Mouse (Mus musculus) olfactory bulb, adult 2 months (tissue): ENCODE data around the gene Clca4a. TPM values are rescaled to one million over a fixed set of nuclear protein-coding genes. Genes with fewer than 3 reads are reported as not detected.
"Not testable (repeated sequence)": the region's sequence is repeated elsewhere in the genome, so short reads cannot be mapped to it uniquely, and the experiment has no call there.

Source experiments
- H3K27ac ChIP-seq: fragments of 200-500 bp; 2 replicates; pipeline ENCODE4 v1.5.1; 2012; ENCODE audit warnings: low read depth, low read length; ENCODE audit not compliant: insufficient read depth
- H3K4me1 ChIP-seq: fragments of 200-500 bp; 2 replicates; pipeline ENCODE4 v1.6.1; 2012; ENCODE audit warnings: low read length; ENCODE audit not compliant: control insufficient read depth, insufficient read depth
- H3K4me3 ChIP-seq: fragments of 200-500 bp; 2 replicates; pipeline ENCODE4 v1.5.1; 2012; ENCODE audit warnings: mild to moderate bottlenecking, low read depth, low read length, moderate library complexity; ENCODE audit not compliant: insufficient read depth
- CTCF ChIP-seq: fragments of 200-500 bp; IDR thresholded peaks from 2 replicates; pipeline ENCODE4 v1.5.1; 2012; ENCODE audit warnings: low read depth, mild to moderate bottlenecking, low read length, moderate library complexity; ENCODE audit not compliant: insufficient read depth
- POLR2A ChIP-seq: fragments of 200-500 bp; IDR thresholded peaks from 2 replicates; pipeline ENCODE4 v1.6.1; 2012; ENCODE audit warnings: mild to moderate bottlenecking, low read depth, low read length, moderate library complexity; ENCODE audit not compliant: insufficient read depth
- WGBS: fragments of 180-500 bp; shearing (Covaris S2); methylation state at CpG from one replicate; pipeline ENCODE4 v1.1.7; 2018; 5-methylcytosine and 5-hydroxymethylcytosine counted together
- polyA plus RNA-seq: library from polyadenylated mRNA; stranded (reverse); fragments of >200 nt; gene quantifications from 2 replicates; pipeline ENCODE4 v1.2.4, GENCODE M21; 2012; ENCODE audit warnings: low replicate concordance; ENCODE audit not compliant: missing spikeins, insufficient read depth, insufficient read length

Gene Clca4a
- polyA plus RNA-seq, 1 experiment, result not detected

- 83% methylated on average over 9 of the region's 9 CpGs for WGBS
- H3K27ac ChIP-seq, result no peak overlapping the region
- no peaks in the 10 kb centered on the region for H3K4me1 ChIP-seq
- no peak overlapping the region for H3K4me3 ChIP-seq
- no peak for TF ChIP-seq CTCF
- TF ChIP-seq POLR2A, result no peak
Measured at GRCm38 (mm10) chr3:144971553-144972270, 3.1 kb downstream of the Clca4a start.

GRCm38 (mm10) chr3:144969755-144970154 is 5.1 kb downstream of the Clca4a start:
- 85% methylated on average over 1 of the region's 1 CpGs for WGBS
- Histone ChIP-seq H3K4me3 (no peak overlapping the region), H3K4me1 (no peaks in the 10 kb centered on the region), H3K27ac (no peak overlapping the region)
- TF ChIP-seq POLR2A (no peak), CTCF (no peak)

GRCm38 (mm10) chr3:144966074-144966473 is 8.8 kb downstream of the Clca4a start:
- H3K4me3 ChIP-seq, result no peak overlapping the region
- no peak overlapping the region for H3K27ac ChIP-seq
- 54% methylated on average over 4 of the region's 4 CpGs for WGBS
- no peaks in the 10 kb centered on the region for H3K4me1 ChIP-seq
- TF ChIP-seq POLR2A (no peak), CTCF (no peak)

- Histone ChIP-seq H3K4me1 (no peaks in the 10 kb centered on the region), H3K27ac (no peak overlapping the region), H3K4me3 (no peak overlapping the region)
- TF ChIP-seq CTCF, result no peak
- TF ChIP-seq POLR2A, result no peak
- WGBS, result 63% methylated on average over 4 of the region's 4 CpGs
Measured at GRCm38 (mm10) chr3:144950829-144951228, 24.0 kb downstream of the Clca4a start.

- H3K4me1 ChIP-seq, H3K27ac ChIP-seq, H3K4me3 ChIP-seq: not testable (repeated sequence)
- 35% methylated on average over 5 of the region's 5 CpGs for WGBS
Measured at GRCm38 (mm10) chr3:144947376-144947775, 27.5 kb downstream of the Clca4a start.

GRCm38 (mm10) chr3:144933625-144934024 is 41.2 kb downstream of the Clca4a start:
- not testable (repeated sequence) for H3K27ac ChIP-seq, H3K4me3 ChIP-seq, H3K4me1 ChIP-seq

- Histone ChIP-seq H3K27ac (no peak overlapping the region), H3K4me1 (no peaks in the 10 kb centered on the region), H3K4me3 (no peak overlapping the region)
- 94% methylated on average over 1 of the region's 1 CpGs for WGBS
- no peak for TF ChIP-seq CTCF
- no peak for TF ChIP-seq POLR2A
Measured at GRCm38 (mm10) chr3:144933011-144933491, 41.8 kb downstream of the Clca4a start.

GRCm38 (mm10) chr3:144932335-144932734 is 42.5 kb downstream of the Clca4a start, which contains the start of gene Clca4b:
Gene Clca4b, minus strand, starts transcription at chr3:144932529.
- H3K4me3 ChIP-seq, result no peak within 1 kb of the TSS
- TF ChIP-seq POLR2A (no peak), CTCF (no peak)
- H3K27ac ChIP-seq, result no peak within 1 kb of the TSS
- no peaks in the 10 kb centered on the region for H3K4me1 ChIP-seq

GRCm38 (mm10) chr3:144914014-144914413 is 60.8 kb downstream of the Clca4a start:
- TF ChIP-seq CTCF (no peak), POLR2A (no peak)
- Histone ChIP-seq H3K27ac (no peak overlapping the region), H3K4me3 (no peak overlapping the region), H3K4me1 (no peaks in the 10 kb centered on the region)
- WGBS, result 89% methylated on average over 2 of the region's 2 CpGs

Other genes with a start within 250 kb of the Clca4a start
- gene Clca3a1, start 214.1 kb downstream of the Clca4a start, polyA plus RNA-seq, result not detected in 2 replicates
- not detected in 2 replicates for gene Clca3a2, start 155.6 kb downstream of the Clca4a start, polyA plus RNA-seq
- not detected in 2 replicates for gene Clca3b, start 125.7 kb downstream of the Clca4a start, polyA plus RNA-seq
- not detected in 2 replicates for gene Clca4b, start 42.5 kb downstream of the Clca4a start, polyA plus RNA-seq
- not detected in 2 replicates for gene Clca1, start 57.7 kb upstream of the Clca4a start, polyA plus RNA-seq
- gene Clca2, start 124.4 kb upstream of the Clca4a start, polyA plus RNA-seq, result not detected in 2 replicates
- gene Odf2l, start 143.5 kb upstream of the Clca4a start, polyA plus RNA-seq, result not detected in 2 replicates